Mouse (Mus musculus) cerebellum, adult 9-10 months (tissue): ENCODE data around the gene Tenm4.

ENCODE experiments used
- DNase-seq: peaks from one replicate; pipeline ENCODE4 v3.0.0; 2022

The Tenm4 gene

GRCm38 (mm10) chr7:96259630-96260029 lies 88.6 kb downstream of the Tenm4 start:
- DNase-seq = no peak

GRCm38 (mm10) chr7:96262182-96262581 lies 91.1 kb downstream of the Tenm4 start:
- no peak for DNase-seq

DNA sequence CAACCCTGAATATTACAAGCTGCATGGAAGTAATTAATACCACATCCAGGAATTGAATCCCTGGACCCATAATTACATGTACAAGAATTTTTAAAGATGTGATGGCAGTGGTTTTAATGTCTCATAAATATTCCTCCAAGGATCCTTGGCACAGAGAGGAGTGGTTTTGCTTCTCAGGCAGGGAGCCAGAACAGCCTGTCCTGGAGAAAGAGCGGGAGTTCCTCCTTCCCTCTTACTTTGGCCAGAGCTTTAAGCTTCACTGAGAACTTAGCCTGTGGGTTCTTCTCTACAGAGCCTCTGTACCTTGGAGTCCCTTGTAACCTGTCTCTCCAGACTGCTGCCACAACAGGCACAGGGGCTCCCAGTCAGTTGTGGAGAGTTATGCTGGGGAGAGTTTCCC lies 94.9 kb downstream of the Tenm4 start:
- no peak for DNase-seq

DNA sequence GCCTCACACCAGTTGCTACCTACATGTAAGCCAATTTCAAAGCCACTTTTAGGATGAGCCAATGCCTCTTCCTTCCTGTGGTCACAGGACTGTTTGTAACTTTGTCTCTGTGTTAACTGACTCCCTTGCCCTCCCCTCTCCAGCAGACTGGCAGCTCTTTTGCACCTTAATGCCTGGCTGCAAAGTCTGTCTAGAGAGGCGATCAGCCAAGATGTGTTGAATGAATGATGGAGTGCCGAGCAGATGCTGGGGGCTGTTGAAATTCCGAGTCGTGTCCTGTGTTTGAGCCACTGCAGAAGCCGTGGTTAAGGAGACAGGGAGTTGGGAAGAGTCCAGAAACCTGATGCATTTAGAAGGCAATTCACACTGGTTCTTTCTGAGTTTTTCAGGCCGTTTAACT lies 96.2 kb downstream of the Tenm4 start:
- DNase-seq = no peak

- no peak for DNase-seq
Measured at GRCm38 (mm10) chr7:96270684-96271083, 99.6 kb downstream of the Tenm4 start.

- DNase-seq = no peak
Measured at GRCm38 (mm10) chr7:96272068-96272467, 101.0 kb downstream of the Tenm4 start.

DNA sequence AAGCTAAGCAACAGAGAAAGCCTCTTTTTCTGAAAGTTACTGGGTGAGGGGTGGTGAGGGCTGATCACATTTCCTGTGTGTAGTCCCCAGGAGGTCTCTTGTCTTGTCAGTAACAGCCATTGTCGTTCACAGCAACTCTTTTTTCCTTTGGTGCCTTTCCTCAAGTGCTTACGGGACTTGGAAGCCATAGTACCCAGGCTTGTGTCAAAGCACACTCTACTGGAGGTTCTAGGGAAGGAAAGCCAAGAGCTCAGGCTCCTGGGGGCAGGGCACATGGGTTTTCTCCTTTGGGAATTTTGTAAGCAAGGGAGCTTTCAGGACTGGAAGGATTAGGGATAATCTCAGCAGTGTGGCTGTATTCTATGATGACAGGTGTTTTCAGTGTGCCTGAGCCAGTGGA lies 103.4 kb downstream of the Tenm4 start:
- DNase-seq = no peak

GRCm38 (mm10) chr7:96277550-96277949 lies 106.5 kb downstream of the Tenm4 start:
- DNase-seq = no peak

- DNase-seq = no peak
Measured at GRCm38 (mm10) chr7:96278378-96278777, 107.3 kb downstream of the Tenm4 start.

DNA sequence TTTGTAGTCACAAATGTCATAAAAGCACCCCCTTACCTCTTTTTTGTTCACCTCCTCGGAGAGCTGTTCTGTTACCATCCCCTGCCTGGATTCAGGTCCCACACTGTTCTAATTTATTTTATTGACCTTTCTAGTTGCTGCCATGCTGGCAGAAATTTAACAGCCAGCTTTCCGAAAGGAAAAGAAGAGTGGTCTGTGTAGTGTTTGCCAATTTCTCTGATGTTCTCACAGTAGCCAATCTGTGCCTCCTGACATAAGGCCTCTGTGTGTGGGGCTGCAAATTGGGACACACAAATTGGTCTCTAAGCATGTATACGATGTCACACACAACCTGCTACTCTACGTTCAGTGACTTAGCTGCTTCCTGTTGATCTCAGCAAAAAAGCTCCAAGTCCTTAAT lies 109.7 kb downstream of the Tenm4 start:
- DNase-seq = no peak

GRCm38 (mm10) chr7:96290576-96290975 lies 119.5 kb downstream of the Tenm4 start:
- no peak for DNase-seq

DNA sequence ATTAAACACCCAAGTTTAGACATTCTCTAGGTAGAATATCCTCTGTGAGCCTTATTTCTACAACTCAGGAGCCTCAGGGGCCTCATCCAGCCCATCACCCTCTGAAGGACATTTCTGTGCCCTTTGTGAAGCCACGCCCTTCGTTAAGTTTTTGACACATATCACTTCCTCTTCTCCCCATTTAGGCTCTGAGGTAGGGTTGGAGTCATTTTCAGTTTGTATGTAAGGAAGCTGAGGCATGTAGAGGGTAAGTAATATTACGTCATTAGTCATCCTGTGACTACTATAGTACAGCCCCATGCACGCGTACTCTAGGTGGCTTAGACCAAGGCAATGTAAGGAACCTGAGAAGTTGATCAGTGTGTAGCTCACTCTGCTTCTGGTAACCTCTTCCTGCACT lies 124.9 kb downstream of the Tenm4 start:
- no peak for DNase-seq

- no peak for DNase-seq
Measured at GRCm38 (mm10) chr7:96300826-96301397, 129.9 kb downstream of the Tenm4 start.

GRCm38 (mm10) chr7:96301813-96302212 lies 130.8 kb downstream of the Tenm4 start:
- no peak for DNase-seq

- no peak for DNase-seq
Measured at GRCm38 (mm10) chr7:96303963-96304362, 132.9 kb downstream of the Tenm4 start.

- no peak for DNase-seq
Measured at GRCm38 (mm10) chr7:96305382-96305935, 134.4 kb downstream of the Tenm4 start.

DNA sequence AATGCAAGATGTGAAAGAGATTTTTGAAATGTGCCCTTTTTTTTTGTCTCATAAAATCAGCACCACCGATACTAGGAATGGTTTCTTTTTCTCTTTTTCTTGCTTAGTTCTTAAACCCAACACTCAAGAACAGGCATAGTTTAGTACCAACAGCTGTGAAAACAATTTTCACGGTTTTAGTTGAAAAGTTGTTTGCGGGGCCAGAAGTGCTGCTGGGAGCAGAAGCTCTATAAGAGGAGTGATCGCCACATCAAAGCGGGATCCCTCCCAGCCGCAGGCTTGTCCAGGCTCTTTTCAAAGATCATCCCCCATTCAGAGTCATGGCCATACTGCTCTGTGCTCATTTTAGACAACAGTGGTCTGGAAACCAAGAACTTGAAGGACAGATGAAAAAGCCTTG lies 137.1 kb downstream of the Tenm4 start:
- no peak for DNase-seq

DNA sequence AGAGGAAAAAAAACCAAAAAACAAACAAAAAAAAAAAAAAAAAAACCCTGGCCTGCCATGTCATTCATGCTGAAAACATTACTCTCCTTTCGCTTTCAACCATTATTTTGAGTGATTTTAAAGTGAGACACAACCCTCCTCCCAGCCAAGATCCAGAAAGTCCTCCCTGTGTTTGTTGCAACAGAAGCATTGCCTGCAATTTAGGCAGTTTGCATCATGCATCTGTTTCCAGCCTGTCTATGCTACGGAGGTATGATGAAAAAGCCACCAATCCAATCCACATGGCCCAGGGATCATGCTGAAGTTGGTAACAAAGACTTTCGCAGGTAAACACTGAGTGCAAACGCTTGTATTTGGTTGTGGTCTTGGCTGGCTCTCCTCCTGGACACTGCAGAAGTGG lies 158.3 kb downstream of the Tenm4 start:
- no peak for DNase-seq

GRCm38 (mm10) chr7:96331186-96331585 lies 160.1 kb downstream of the Tenm4 start:
- DNase-seq = no peak

GRCm38 (mm10) chr7:96334361-96334760 lies 163.3 kb downstream of the Tenm4 start:
- DNase-seq = no peak

GRCm38 (mm10) chr7:96336376-96336775 lies 165.3 kb downstream of the Tenm4 start:
- no peak for DNase-seq

GRCm38 (mm10) chr7:96340826-96341225 lies 169.8 kb downstream of the Tenm4 start:
- no peak for DNase-seq

DNA sequence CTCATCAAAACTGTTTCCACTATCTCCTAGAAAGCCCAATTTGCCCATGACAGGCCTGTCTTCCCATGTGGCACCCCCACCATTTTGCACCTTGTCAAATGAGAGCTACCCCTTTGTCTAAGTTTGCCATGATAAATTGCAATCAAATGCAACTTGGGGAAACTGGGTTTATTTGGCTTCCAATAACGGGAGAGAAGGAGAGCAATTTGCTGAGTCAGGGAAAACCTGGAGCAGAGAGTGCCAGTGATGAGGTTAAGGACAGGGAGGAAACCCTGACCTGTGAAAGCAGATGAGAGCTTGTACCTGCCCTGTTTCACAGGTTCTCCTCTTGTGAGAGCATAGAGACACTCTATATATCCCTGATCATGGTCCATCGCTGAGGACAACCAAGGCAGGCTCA lies 170.4 kb downstream of the Tenm4 start:
- no peak for DNase-seq

DNA sequence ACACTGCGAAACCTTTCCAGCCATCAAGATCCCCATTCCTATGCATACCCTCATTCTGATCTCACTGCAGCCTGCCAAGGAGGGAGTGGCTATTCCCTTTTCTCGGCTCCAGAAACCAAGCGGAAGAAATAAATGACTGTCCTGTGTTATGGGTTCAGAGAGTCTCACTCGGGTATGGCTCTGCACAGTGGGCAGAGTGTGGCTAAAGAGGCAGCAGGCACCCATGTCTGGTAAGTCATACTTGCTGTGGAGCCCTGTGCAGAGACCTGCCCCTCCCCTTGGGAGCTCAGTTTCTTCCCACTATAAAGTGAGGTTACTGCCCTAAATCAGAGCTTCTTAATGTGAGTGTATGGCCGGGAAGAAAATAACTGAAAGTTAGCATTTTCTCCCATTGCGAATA lies 171.9 kb downstream of the Tenm4 start:
- no peak for DNase-seq

DNA sequence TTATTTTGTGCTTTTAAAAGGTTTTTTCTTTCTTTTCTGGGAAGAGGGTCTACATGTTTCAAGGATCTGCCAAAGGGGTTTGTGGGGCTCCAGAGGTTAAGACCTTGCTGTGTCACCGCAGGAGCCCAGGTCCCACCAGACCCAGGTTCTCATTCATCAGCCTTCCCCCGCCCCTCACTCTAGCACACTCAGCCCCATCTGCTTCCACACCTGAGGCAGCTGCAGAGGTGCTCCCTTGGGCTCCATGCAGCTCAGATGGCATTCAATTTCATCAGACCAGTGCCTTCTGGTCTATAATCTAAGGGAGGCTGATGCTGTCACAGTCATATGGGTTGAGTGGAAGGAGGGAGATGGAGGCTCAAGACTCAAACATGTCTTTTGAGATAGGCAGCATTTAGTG lies 172.6 kb downstream of the Tenm4 start:
- DNase-seq = no peak
